Mouse (Mus musculus): ENCODE measurements at regions not wholly inside any gene's neighbourhood (a gene's known extent, or its start where the extent isn't known, plus 50 kb on each side); places are given as distances from the start of the nearest gene placed in this dataset.

GRCm38 (mm10) chr1:132820136-132820535 lies 59.9 kb upstream of the Lrrn2 start:
- no peak for DNase-seq

GRCm38 (mm10) chr1:132818296-132818695 lies 61.8 kb upstream of the Lrrn2 start:
- DNase-seq, result no peak

- DNase-seq, result no peak
Measured at GRCm38 (mm10) chr1:132817366-132817765, 62.7 kb upstream of the Lrrn2 start.

- DNase-seq, result no peak
Measured at GRCm38 (mm10) chr1:132805543-132805942, 63.9 kb upstream of the Nfasc start.

- DNase-seq, result no peak
Measured at GRCm38 (mm10) chr1:132803842-132804241, 62.2 kb upstream of the Nfasc start.

GRCm38 (mm10) chr1:132802380-132802779 lies 60.8 kb upstream of the Nfasc start:
- DNase-seq, result no peak

GRCm38 (mm10) chr1:132800285-132800684 lies 58.7 kb upstream of the Nfasc start:
- peak; percentile 49 for DNase-seq

- DNase-seq, result peak; percentile 79
Measured at GRCm38 (mm10) chr1:132799258-132799657, 57.7 kb upstream of the Nfasc start.

- DNase-seq, result no peak
Measured at GRCm38 (mm10) chr1:132794462-132794861, 52.9 kb upstream of the Nfasc start.
